Mouse (Mus musculus) CH12.LX (cell line): ENCODE measurements at regions not wholly inside any gene's neighbourhood (a gene's known extent, or its start where the extent isn't known, plus 50 kb on each side); places are given as distances from the start of the nearest gene placed in this dataset.

Experiments used
- DNase-seq: peaks from one replicate; pipeline ENCODE4 v3.0.0-alpha.2; 2013; ENCODE audit errors: extremely low read depth
- H3K27ac ChIP-seq: 2 replicates; pipeline ENCODE4 v1.5.1; 2012; ENCODE audit warnings: low read depth, mild to moderate bottlenecking, control low read depth, moderate library complexity; ENCODE audit not compliant: insufficient read depth
- H3K27me3 ChIP-seq: replicated peaks from 2 replicates; pipeline ENCODE3; 2012; ENCODE audit warnings: inconsistent platforms
- H3K36me3 ChIP-seq, 2 experiments: replicated peaks in 1 of 2; 2 replicates each; pipeline versions ENCODE3 to v1.6.1; 2012; ENCODE audit warnings: inconsistent platforms in 1 of 2, low read length in 1 of 2, mild to moderate bottlenecking in 1 of 2, mixed read lengths in 1 of 2, moderate library complexity in 1 of 2; ENCODE audit not compliant: control insufficient read depth in 1 of 2, insufficient read depth in 1 of 2
- H3K4me1 ChIP-seq, 2 experiments: 2 replicates each; pipeline ENCODE4 v1.6.1; 2012; ENCODE audit warnings: inconsistent platforms in 1 of 2, moderate library complexity in 1 of 2; ENCODE audit not compliant: insufficient read depth in 2 of 2, control insufficient read depth in 1 of 2
- H3K4me2 ChIP-seq: 2 replicates; pipeline ENCODE4 v1.6.1; 2012; ENCODE audit warnings: low read depth, mild to moderate bottlenecking, control low read depth; ENCODE audit not compliant: poor library complexity, insufficient read depth, severe bottlenecking
- H3K4me3 ChIP-seq, 3 experiments: fragments of 150-350 bp in 1 of 3; sonication (generic) in 1 of 3; replicated peaks in 1 of 3; 2 replicates each; pipeline versions ENCODE3 to v1.5.1; 2011 to 2012; ENCODE audit warnings: low read depth in 2 of 3, low read length in 2 of 3, mild to moderate bottlenecking in 2 of 3, moderate library complexity in 2 of 3, control low read depth in 1 of 3, improper control_type of control experiment in 1 of 3, inconsistent platforms in 1 of 3, mixed read lengths in 1 of 3; ENCODE audit not compliant: poor library complexity in 1 of 3
- H3K79me2 ChIP-seq: replicated peaks from 2 replicates; pipeline ENCODE4 v1.6.1; 2012; ENCODE audit warnings: mild to moderate bottlenecking, moderate library complexity; ENCODE audit not compliant: control insufficient read depth, poor library complexity, insufficient read depth, severe bottlenecking; ENCODE audit errors: extremely low read depth
- H3K9ac ChIP-seq: 2 replicates; pipeline ENCODE4 v1.6.1; 2012; ENCODE audit warnings: low read depth, mild to moderate bottlenecking, control low read depth, moderate library complexity; ENCODE audit not compliant: insufficient read depth
- H3K9me3 ChIP-seq: replicated peaks from 2 replicates; pipeline ENCODE3; 2012; ENCODE audit warnings: low read length, inconsistent platforms, mixed read lengths
- BHLHE40 ChIP-seq: IDR thresholded peaks from 2 replicates; pipeline ENCODE4 v1.6.1; 2011; ENCODE audit warnings: mild to moderate bottlenecking, low read depth, low read length, improper control_type of control experiment
- CHD1 ChIP-seq: IDR thresholded peaks from 2 replicates; pipeline ENCODE4 v1.6.1; 2012; ENCODE audit warnings: low read depth, low read length, improper control_type of control experiment, inconsistent platforms
- E2F4 ChIP-seq: IDR thresholded peaks from 2 replicates; pipeline ENCODE4 v1.6.1; 2011; ENCODE audit warnings: low read depth, low read length, improper control_type of control experiment; ENCODE audit not compliant: insufficient replicate concordance
- ELF1 ChIP-seq: IDR thresholded peaks from 2 replicates; pipeline ENCODE4 v1.6.1; 2014; ENCODE audit warnings: low read depth, mild to moderate bottlenecking, inconsistent platforms, low read length, improper control_type of control experiment
- EP300 ChIP-seq: IDR thresholded peaks from 2 replicates; pipeline ENCODE4 v1.6.1; 2011; ENCODE audit warnings: low read length, improper control_type of control experiment
- IRF4 ChIP-seq: IDR thresholded peaks from 2 replicates; pipeline ENCODE4 v1.6.1; 2014; ENCODE audit warnings: low read depth, mild to moderate bottlenecking, inconsistent platforms, low read length, improper control_type of control experiment
- JUN ChIP-seq: IDR thresholded peaks from 2 replicates; pipeline ENCODE4 v1.6.1; 2011; ENCODE audit warnings: low read depth, mild to moderate bottlenecking, low read length, improper control_type of control experiment, moderate library complexity; ENCODE audit not compliant: insufficient read depth
- JUND ChIP-seq: conservative IDR thresholded peaks from 2 replicates; pipeline ENCODE4 v1.6.1; 2011; ENCODE audit warnings: low read depth, low read length, improper control_type of control experiment
- MAFK ChIP-seq: IDR thresholded peaks from 2 replicates; pipeline ENCODE4 v1.6.1; 2011; ENCODE audit warnings: low read length, improper control_type of control experiment; ENCODE audit not compliant: insufficient replicate concordance
- MAX ChIP-seq: IDR thresholded peaks from 2 replicates; pipeline ENCODE4 v1.6.1; 2011; ENCODE audit warnings: low read length, improper control_type of control experiment
- MAZ ChIP-seq: IDR thresholded peaks from 2 replicates; pipeline ENCODE4 v1.6.1; 2012; ENCODE audit warnings: low read depth, mild to moderate bottlenecking, inconsistent platforms, low read length, improper control_type of control experiment, moderate library complexity
- MEF2A ChIP-seq: IDR thresholded peaks from 2 replicates; pipeline ENCODE4 v1.6.1; 2014; ENCODE audit warnings: low read depth, mild to moderate bottlenecking, inconsistent platforms, low read length, improper control_type of control experiment, borderline replicate concordance
- MYC ChIP-seq: IDR thresholded peaks from 2 replicates; pipeline ENCODE4 v1.6.1; 2011; ENCODE audit warnings: low read depth, mild to moderate bottlenecking, improper control_type of control experiment, low read length
- NELFE ChIP-seq: IDR thresholded peaks from 2 replicates; pipeline ENCODE4 v1.6.1; 2011; ENCODE audit warnings: low read depth, low read length, improper control_type of control experiment
- PAX5 ChIP-seq: IDR thresholded peaks from 2 replicates; pipeline ENCODE4 v1.6.1; 2012; ENCODE audit warnings: low read length, inconsistent platforms, mixed read lengths
- POLR2A ChIP-seq: IDR thresholded peaks from 2 replicates; pipeline ENCODE4 v1.6.1; 2011; ENCODE audit warnings: low read depth, mild to moderate bottlenecking, improper control_type of control experiment, low read length
- RAD21 ChIP-seq: IDR thresholded peaks from 2 replicates; pipeline ENCODE4 v1.6.1; 2011; ENCODE audit warnings: low read depth, mild to moderate bottlenecking, low read length, improper control_type of control experiment, moderate library complexity
- SIN3A ChIP-seq: IDR thresholded peaks from 2 replicates; pipeline ENCODE4 v1.6.1; 2012; ENCODE audit warnings: low read length, improper control_type of control experiment, inconsistent platforms
- TBP ChIP-seq: conservative IDR thresholded peaks from 2 replicates; pipeline ENCODE4 v1.6.1; 2011; ENCODE audit warnings: low read depth, low read length, improper control_type of control experiment
- ZC3H11A ChIP-seq: IDR thresholded peaks from 2 replicates; pipeline ENCODE4 v1.6.1; 2012; ENCODE audit warnings: low read depth, mild to moderate bottlenecking, inconsistent platforms, low read length, improper control_type of control experiment
- ZKSCAN1 ChIP-seq: IDR thresholded peaks from 2 replicates; pipeline ENCODE4 v1.6.1; 2012; ENCODE audit warnings: low read depth, inconsistent platforms, low read length, improper control_type of control experiment, borderline replicate concordance
- ZNF384 ChIP-seq: IDR thresholded peaks from 2 replicates; pipeline ENCODE4 v1.6.1; 2012; ENCODE audit warnings: low read depth, low read length, improper control_type of control experiment, inconsistent platforms
- dilution Hi-C: fragments of 300-500 bp; cut with MboI; formaldehyde crosslinking; loops from 2 replicates; pipeline ENCODE4 v1.14.3; 2020; ENCODE audit warnings: low sequenced_read_pairs; ENCODE audit not compliant: extremely low pct_unique_long_range_greater_than_20kb, extremely low pct_ligation_motif_present
- in situ Hi-C: fragments of 300-500 bp; cut with MboI; formaldehyde crosslinking; loops from 3 replicates; pipeline ENCODE4 v1.14.3; 2019; ENCODE audit warnings: low sequenced_read_pairs, low pct_ligation_motif_present, low pct_unique_long_range_greater_than_20kb, mixed read lengths

GRCm38 (mm10) chr6:127349479-127350110, 97.0 kb upstream of the Parp11 start:
- Histone ChIP-seq H3K9me3 (peaks cover 6% of the 10 kb centered on the region), H3K27me3 (no peaks in the 10 kb centered on the region), H3K4me2 (no peak overlapping the region), H3K4me1 (peaks cover 12 to 19% of the 10 kb centered on the region in 2 experiments), H3K4me3 (no peak overlapping the region), H3K27ac (no peak overlapping the region), H3K79me2 (no peaks in the 10 kb centered on the region), H3K36me3 (no peaks in the 10 kb centered on the region), H3K9ac (no peak overlapping the region)
- TF ChIP-seq RAD21 (no peak), MYC (no peak), CHD1 (no peak), PAX5 (no peak), ZNF384 (no peak), E2F4 (no peak), NELFE (no peak), TBP (no peak), JUN (no peak), MAX (no peak), SIN3A (no peak), POLR2A (no peak), IRF4 (no peak)
- DNase-seq: no peak
- dilution Hi-C loops: no loop called here
- in situ Hi-C loops: no loop called here

- Histone ChIP-seq H3K4me2 (peak overlapping the region; percentile 82), H3K27ac (peak overlapping the region; percentile 57; the same call in 1 of the 2 replicates), H3K79me2 (no peaks in the 10 kb centered on the region), H3K27me3 (no peaks in the 10 kb centered on the region), H3K9ac (peak overlapping the region; percentile 19; the same call in 1 of the 2 replicates), H3K9me3 (peaks cover 6% of the 10 kb centered on the region), H3K4me3 (no peak overlapping the region), H3K4me1 (peaks cover 12 to 19% of the 10 kb centered on the region in 2 experiments), H3K36me3 (no peaks in the 10 kb centered on the region)
- DNase-seq: peak; percentile 24
- dilution Hi-C loops (no loop called here), in situ Hi-C loops (no loop called here)
- TF ChIP-seq ZKSCAN1 (no peak), ZC3H11A (no peak), MAZ (no peak), BHLHE40 (peak; percentile 29; the same call in 1 of the 2 replicates), JUND (0 out of 2 replicates have a peak, but pooled peaks have one; percentile 7), MAFK (peak; percentile 9; the same call in 1 of the 2 replicates), ELF1 (0 out of 2 replicates have a peak, but pooled peaks have one; percentile 35), IRF4 (peak; percentile 75), MEF2A (peak; percentile 78; the same call in 1 of the 2 replicates), EP300 (peak; percentile 82), ZNF384 (peak; percentile 28; the same call in 1 of the 2 replicates), MYC (0 out of 2 replicates have a peak, but pooled peaks have one; percentile 16)
Observed at GRCm38 (mm10) chr6:127351691-127352090, 94.9 kb upstream of the Parp11 start.
